Mouse (Mus musculus) heart, adult 11 months (tissue): Measurements from ENCODE around the gene Gns.

Experiments
- DNase-seq: peaks from one replicate; pipeline ENCODE4 v3.0.0; 2022

Gns gene

GRCm38 (mm10) chr10:121432041-121432634, 67.2 kb downstream of the Gns start:
- DNase-seq: peak; percentile 95

GRCm38 (mm10) chr10:121432635-121433280, 67.9 kb downstream of the Gns start:
- peak; percentile 93 for DNase-seq

DNA sequence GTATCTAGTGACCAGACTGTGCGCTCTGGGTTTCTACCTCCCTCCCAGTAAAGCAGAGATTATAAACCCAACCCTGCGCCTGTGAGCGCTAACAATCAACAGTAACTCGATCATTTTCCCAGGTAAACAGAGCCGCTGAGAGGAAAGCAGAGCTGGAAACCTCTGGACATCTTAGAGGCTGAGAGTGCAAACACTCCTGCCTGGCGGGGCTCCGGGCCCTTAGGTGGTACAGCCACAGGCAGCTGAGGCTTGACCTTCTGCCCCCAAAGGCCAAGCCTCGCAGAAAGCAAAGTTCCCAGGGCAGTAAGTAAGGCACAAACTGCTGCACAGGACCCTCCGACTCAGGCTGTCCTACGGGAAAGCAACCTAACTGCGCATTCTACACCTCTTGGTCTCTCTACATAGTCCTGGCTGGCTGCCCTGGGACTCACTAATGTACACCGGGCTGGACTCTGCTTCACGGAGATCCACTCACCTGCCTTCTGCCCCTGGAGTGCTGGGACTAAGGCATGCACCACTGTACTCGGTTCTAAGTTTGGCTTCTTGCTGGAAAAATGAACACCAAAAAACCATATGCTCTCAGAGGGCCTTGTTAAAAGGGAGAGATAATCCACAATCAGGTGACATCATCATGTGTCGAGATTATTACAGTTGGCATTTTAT, 69.7 kb downstream of the Gns start:
- DNase-seq: peak; percentile 87

- DNase-seq: peak; percentile 95
These were observed 70.8 kb downstream of the Gns start for GRCm38 (mm10) chr10:121435546-121436257.

DNA sequence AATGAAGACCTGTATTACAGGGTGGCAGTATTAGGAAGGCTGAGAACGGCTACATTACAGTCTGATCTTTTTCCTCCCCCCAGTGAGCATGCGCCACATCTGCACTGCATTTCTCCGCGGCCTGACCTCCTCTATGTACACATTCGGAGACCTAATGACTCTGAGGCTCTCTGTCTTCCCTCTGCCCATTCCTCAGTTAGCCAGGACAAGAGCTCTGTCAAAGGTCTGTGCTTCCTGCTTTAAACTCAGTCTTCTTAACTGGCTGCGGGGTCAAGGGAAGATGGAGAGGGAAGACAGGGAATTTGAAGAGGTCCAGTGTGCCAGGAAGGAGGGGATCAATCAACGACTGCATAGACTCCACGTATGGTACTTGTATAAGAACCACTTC, 71.4 kb downstream of the Gns start:
- DNase-seq: no peak

- DNase-seq: no peak
These were observed 71.8 kb downstream of the Gns start for GRCm38 (mm10) chr10:121436693-121437092.

DNA sequence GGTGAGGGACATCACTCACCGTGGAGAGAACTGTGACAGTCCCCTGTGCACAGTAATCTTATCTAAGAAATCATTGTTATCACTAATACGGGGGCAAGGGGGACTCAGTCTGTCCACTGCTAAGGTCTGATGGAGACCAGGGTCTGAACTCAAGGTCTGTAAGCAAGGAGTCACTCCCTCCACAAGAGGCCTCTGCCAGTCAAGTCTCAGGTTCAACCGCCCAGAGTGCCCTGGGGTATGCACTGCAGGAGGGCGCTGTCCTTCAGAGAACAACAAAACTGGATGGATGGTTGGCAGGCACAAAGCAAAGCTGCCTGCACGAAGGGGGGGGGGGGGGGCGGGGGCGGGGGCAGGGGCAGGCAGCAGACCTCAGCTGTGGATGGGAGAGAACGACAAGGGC, 73.2 kb downstream of the Gns start:
- no peak for DNase-seq

GRCm38 (mm10) chr10:121439310-121439731, 74.4 kb downstream of the Gns start:
- DNase-seq: peak; percentile 96

- peak; percentile 91 for DNase-seq
These were observed 78.9 kb downstream of the Gns start for GRCm38 (mm10) chr10:121443791-121444190.

- DNase-seq: peak; percentile 96
These were observed 79.3 kb downstream of the Gns start for GRCm38 (mm10) chr10:121444198-121444597.

DNA sequence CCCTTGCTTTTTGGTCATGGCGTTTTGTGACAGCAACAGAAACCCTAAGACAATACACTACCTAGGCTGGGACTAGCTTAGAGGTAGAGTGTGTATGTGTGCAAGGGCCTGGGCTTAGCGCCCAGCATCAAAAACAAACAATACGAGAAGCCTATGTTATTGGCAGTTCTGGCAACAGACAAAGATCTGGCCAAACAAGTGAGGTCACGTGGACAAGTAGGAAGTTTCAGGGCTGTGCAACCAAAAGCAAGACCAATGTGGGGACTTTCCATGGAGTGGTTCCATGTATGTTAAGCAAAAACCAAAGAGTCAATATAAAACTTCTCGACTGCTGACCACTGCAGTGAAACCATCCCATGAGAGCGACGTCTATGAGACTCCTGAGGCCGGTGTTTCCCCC, 80.9 kb downstream of the Gns start:
- no peak for DNase-seq
